Mouse (Mus musculus) lung, embryonic 14.5 days (tissue): ENCODE results near the gene Tctn1. TPM values are rescaled to one million over a fixed set of nuclear protein-coding genes. Genes with fewer than 3 reads are reported as not detected.

Source experiments
- ATAC-seq: fragments of 200-750 bp; cut with Nextera tagmentation; 2 replicates; pipeline ENCODE4 v1.8.0; 2017; ENCODE audit warnings: mild to moderate bottlenecking, moderate TSS enrichment, moderate library complexity; ENCODE audit not compliant: insufficient read depth
- DNase-seq: peaks from one replicate; pipeline ENCODE4 v3.0.0-alpha.2; 2015
- H3K27ac ChIP-seq: fragments of 300-500 bp; sonication (generic); 2 replicates; pipeline ENCODE4 v1.5.1; 2014; ENCODE audit warnings: low read depth, mild to moderate bottlenecking, moderate library complexity
- H3K27me3 ChIP-seq: fragments of 300-500 bp; sonication (generic); 2 replicates; pipeline ENCODE4 v1.6.1; 2014; ENCODE audit warnings: low read length, control low read depth; ENCODE audit not compliant: insufficient read depth
- H3K36me3 ChIP-seq: fragments of 300-500 bp; sonication (generic); 2 replicates; pipeline ENCODE4 v1.6.1; 2014; ENCODE audit warnings: control low read depth; ENCODE audit not compliant: insufficient read depth
- H3K4me1 ChIP-seq: fragments of 300-500 bp; sonication (generic); 2 replicates; pipeline ENCODE4 v1.6.1; 2014; ENCODE audit warnings: antibody characterized with exemption, control low read depth; ENCODE audit not compliant: insufficient read depth
- H3K4me2 ChIP-seq: fragments of 300-500 bp; sonication (generic); 2 replicates; pipeline ENCODE4 v1.6.1; 2014; ENCODE audit warnings: mild to moderate bottlenecking
- H3K4me3 ChIP-seq: fragments of 300-500 bp; sonication (generic); 2 replicates; pipeline ENCODE4 v1.5.1; 2014; ENCODE audit warnings: low read depth, low read length
- H3K9ac ChIP-seq: fragments of 300-500 bp; sonication (generic); 2 replicates; pipeline ENCODE4 v1.6.1; 2014
- H3K9me3 ChIP-seq: fragments of 300-500 bp; sonication (generic); 2 replicates; pipeline ENCODE4 v1.6.1; 2016; ENCODE audit warnings: low read depth, low read length, control low read depth
- CTCF ChIP-seq: IDR thresholded peaks from 2 replicates; pipeline ENCODE4 v1.5.1; 2016; ENCODE audit warnings: antibody characterized with exemption, low read depth
- WGBS: fragments of 180-500 bp; shearing (Covaris S2); extraction: QIAGEN DNeasy Blood & Tissue Kit; methylation state at CpG from one replicate; pipeline ENCODE4 v1.1.7; 2014; 5-methylcytosine and 5-hydroxymethylcytosine counted together
- polyA plus RNA-seq: library from polyadenylated mRNA; unstranded; fragments of >200 nt; fragmentation: Nextera tagmentation; extraction: Ambion mirVana; gene quantifications from 2 replicates; pipeline ENCODE4 v1.2.1, GENCODE M21; 2014

Gene Tctn1
- polyA plus RNA-seq, 1 experiment from 2014 or later, result 5.7 TPM

DNA sequence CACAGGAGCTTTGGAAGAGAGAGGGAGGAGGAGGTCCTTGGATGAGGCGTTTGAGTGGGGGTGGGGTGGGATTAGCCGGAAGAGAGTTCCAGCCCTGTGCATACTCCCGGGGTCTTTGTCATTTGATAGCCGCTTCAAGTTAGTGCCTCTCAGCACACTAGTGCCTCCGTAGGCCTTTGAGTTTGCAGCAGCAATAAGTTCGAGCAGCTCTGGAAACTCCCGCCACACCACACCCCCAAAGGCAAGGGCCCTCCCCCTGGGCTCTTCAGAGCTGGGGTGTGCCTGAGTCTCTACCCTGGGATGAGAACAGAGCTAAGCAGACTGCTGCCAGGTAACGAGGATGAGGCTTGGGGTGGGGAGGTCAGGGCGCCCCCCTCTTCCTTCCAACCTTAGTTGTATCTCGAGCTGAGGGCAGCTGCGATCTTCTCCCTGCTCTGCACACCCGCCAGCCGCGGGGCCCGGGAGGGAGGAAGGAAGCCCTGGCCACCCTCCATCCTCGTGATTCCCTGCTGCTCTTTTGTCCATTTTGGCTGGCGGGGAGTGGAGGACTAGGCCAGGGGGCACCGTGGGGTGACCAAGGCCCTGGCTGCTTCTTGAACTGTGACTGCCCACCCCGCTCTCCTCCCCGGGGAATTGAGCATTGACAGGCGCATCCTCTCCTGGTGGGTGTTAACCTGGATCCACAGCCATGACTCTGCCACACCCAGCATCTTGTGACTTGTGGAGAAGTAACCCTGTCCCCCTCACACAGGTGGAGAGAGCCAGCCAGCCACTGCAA lies 54.5 kb downstream of the Tctn1 start:
- peak; percentile 27; the same call in 1 of the 2 replicates for TF ChIP-seq CTCF
- peaks cover 6% of the 10 kb centered on the region; the same call in 1 of the 2 replicates for H3K4me1 ChIP-seq
- ATAC-seq (peak; percentile 94), DNase-seq (peak; percentile 83)
- H3K27me3 ChIP-seq, result no peaks in the 10 kb centered on the region
- H3K9ac ChIP-seq, result peak overlapping the region; percentile 45
- no peaks in the 10 kb centered on the region for H3K9me3 ChIP-seq
- peak overlapping the region; percentile 42; the same call in 1 of the 2 replicates for H3K27ac ChIP-seq
- H3K4me2 ChIP-seq, result peak overlapping the region; percentile 63
- 8% methylated on average over 20 of the region's 21 CpGs for WGBS
- no peaks in the 10 kb centered on the region for H3K36me3 ChIP-seq
- peak overlapping the region; percentile 37 for H3K4me3 ChIP-seq

DNA sequence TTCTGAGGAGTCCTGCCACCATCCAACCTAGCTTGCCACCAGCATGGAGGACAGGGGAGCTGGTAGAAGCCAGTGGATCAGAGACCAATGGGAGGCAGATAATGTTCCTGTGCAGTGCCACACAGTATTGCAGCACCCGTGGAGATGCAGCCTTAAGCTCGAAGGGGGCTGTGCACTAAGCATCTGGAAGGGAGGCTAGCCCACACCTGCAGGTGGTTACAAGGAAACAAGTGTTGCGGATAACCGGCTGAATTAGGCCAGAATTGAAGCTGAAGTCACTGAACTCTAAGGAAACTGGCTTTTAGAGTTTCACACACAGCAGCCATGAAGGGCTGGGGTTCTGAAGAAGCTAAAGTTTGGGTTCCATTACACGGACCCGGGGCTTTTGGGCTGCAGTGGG lies 55.4 kb downstream of the Tctn1 start:
- Histone ChIP-seq H3K9ac (peak overlapping the region; percentile 45; the same call in 1 of the 2 replicates), H3K27ac (no peak overlapping the region; the same call in 1 of the 2 replicates), H3K4me1 (peaks cover 6% of the 10 kb centered on the region; the same call in 1 of the 2 replicates), H3K4me3 (no peak overlapping the region), H3K4me2 (peak overlapping the region; percentile 63), H3K9me3 (no peaks in the 10 kb centered on the region), H3K27me3 (no peaks in the 10 kb centered on the region), H3K36me3 (no peaks in the 10 kb centered on the region)
- DNase-seq (no peak), ATAC-seq (no peak)
- 46% methylated on average over 6 of the region's 6 CpGs for WGBS
- no peak for TF ChIP-seq CTCF

DNA sequence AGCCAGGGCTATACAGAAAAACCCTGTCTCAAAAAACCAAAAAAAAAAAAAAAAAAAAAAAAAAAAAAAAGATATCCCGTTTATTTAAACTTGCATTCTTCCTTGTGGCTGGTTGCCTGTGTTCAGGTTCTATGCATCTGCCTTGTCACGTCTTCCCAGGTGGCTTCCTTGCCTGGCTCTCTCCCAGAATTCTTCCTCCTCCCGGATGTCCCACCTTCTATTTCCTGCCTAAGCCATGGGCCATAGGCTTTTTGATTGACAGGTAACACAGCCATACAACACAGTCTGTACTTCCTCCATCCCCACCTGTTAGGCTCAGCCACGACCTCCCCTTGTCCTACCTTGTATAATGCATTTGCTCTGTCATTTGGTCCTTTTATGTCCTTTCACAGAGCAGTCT lies 57.8 kb downstream of the Tctn1 start, which contains the start of gene Hvcn1:
Gene Hvcn1, plus strand, starts transcription at position 330 of the 400 bp plus-strand sequence.
- H3K27me3 ChIP-seq, result no peaks in the 10 kb centered on the region
- no peak within 1 kb of the TSS for H3K9ac ChIP-seq
- no peak for TF ChIP-seq CTCF
- H3K4me1 ChIP-seq, result peaks cover 6% of the 10 kb centered on the region; the same call in 1 of the 2 replicates
- H3K4me3 ChIP-seq, result no peak within 1 kb of the TSS
- H3K9me3 ChIP-seq, result no peaks in the 10 kb centered on the region
- no peaks in the 10 kb centered on the region for H3K36me3 ChIP-seq
- H3K4me2 ChIP-seq, result no peak within 1 kb of the TSS
- no peak within 1 kb of the TSS for H3K27ac ChIP-seq
- ATAC-seq (no peak), DNase-seq (no peak)
- 69% methylated on average over 4 of the region's 4 CpGs for WGBS

DNA sequence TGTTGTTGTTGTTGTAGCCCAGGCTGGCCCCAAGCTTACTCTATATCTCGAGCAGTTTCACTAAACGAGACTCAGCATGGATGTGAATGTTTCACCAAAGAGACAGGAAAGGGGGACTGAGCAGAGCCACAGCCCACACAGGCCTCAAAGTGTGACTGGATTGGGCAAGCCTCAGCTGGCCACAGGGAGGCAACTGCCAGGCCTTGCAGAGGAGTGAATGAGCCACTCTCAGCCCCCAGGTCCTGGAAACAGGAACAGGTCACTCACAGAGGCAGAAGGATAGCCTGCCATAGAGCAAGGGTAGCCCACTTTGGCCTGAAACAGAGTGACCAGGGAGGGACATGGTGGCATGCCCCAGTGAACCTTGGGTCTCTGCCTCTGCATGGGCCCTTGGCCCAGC lies 60.1 kb downstream of the Tctn1 start:
- TF ChIP-seq CTCF, result no peak
- Histone ChIP-seq H3K9me3 (no peaks in the 10 kb centered on the region), H3K27ac (no peak overlapping the region), H3K4me1 (peaks cover 4% of the 10 kb centered on the region; the same call in 1 of the 2 replicates), H3K4me3 (no peak overlapping the region), H3K9ac (no peak overlapping the region), H3K36me3 (no peaks in the 10 kb centered on the region), H3K27me3 (no peaks in the 10 kb centered on the region), H3K4me2 (no peak overlapping the region)
- no peak for DNase-seq
- ATAC-seq, result no peak
- 56% methylated on average over 2 of the region's 2 CpGs for WGBS

DNA sequence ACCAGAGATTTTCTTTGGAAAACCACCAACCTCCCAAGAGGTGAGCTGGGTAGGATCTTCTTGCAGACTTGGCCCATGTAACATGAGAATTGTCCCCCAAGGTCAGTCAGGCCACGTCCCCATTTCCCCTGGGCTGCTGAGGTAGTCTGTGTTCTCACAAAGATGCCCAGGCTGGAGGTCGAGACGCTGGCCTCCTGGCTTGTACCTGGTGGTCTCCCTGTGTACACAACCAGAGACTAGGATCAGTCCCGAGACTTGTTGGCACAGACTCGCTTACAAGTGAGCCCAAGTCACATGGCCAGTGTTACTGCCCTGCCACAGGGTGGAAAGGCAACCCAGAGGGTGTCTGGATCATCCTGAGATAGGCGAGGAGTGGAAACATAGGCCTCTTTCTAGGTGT lies 62.4 kb downstream of the Tctn1 start:
- H3K9ac ChIP-seq, result no peak overlapping the region
- 78% methylated on average over 6 of the region's 6 CpGs for whole genome bisulfite sequencing
- TF ChIP-seq CTCF, result no peak
- DNase-seq, result no peak
- H3K27ac ChIP-seq, result no peak overlapping the region
- no peak overlapping the region for H3K4me2 ChIP-seq
- H3K27me3 ChIP-seq, result no peaks in the 10 kb centered on the region
- ATAC-seq, result no peak
- no peak overlapping the region for H3K4me3 ChIP-seq
- no peaks in the 10 kb centered on the region for H3K9me3 ChIP-seq
- H3K36me3 ChIP-seq, result no peaks in the 10 kb centered on the region
- no peaks in the 10 kb centered on the region for H3K4me1 ChIP-seq

DNA sequence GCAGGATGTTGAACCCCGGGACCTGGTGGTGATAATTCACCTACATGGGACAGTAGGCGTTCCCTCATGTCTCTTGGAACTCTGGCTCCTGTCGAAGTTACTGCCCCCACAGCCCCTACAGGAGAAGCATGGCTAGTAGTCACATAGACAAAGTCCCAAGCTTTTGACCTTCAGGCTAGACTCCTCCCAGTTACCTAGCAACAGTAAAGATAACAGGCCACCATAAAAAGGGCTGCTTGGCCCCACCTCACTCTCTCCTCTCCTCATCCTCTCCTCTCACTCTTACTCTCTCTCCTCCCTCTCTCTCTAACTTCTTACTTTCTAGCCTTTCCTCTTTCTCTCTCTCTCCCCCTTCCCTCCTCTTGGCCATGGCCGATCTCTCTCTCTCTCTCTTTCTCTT lies 63.4 kb downstream of the Tctn1 start:
- H3K4me3 ChIP-seq, result no peak overlapping the region
- DNase-seq, result no peak
- H3K27me3 ChIP-seq, result no peaks in the 10 kb centered on the region
- H3K4me1 ChIP-seq, result no peaks in the 10 kb centered on the region
- 81% methylated on average over 4 of the region's 4 CpGs for WGBS
- H3K4me2 ChIP-seq, result no peak overlapping the region
- no peak for TF ChIP-seq CTCF
- no peaks in the 10 kb centered on the region for H3K36me3 ChIP-seq
- H3K9ac ChIP-seq, result no peak overlapping the region
- ATAC-seq, result no peak
- H3K27ac ChIP-seq, result no peak overlapping the region
- H3K9me3 ChIP-seq, result no peaks in the 10 kb centered on the region

DNA sequence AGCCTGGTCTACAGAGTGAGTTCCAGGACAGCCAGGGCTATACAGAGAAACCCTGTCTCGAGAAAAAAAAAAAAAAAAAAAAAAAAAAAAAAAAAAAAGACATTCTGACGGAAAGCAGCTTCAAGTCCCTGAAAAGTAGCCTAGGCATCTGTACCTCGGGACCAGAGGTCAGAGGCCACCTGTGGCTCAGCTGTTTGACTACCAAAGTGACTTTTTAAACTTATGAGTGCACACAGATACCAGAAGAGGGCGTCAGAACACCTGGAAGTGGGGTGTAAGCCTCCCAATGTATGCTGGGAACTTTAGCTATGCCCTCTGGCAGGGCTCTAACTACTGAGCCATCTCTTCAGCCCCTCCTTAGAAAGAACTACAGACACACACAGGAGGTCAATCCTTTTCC lies 71.9 kb downstream of the Tctn1 start:
- Histone ChIP-seq H3K27me3 (no peaks in the 10 kb centered on the region), H3K9ac (no peak overlapping the region), H3K4me1 (no peaks in the 10 kb centered on the region), H3K4me2 (no peak overlapping the region), H3K9me3 (no peaks in the 10 kb centered on the region), H3K27ac (no peak overlapping the region), H3K36me3 (no peaks in the 10 kb centered on the region), H3K4me3 (no peak overlapping the region)
- TF ChIP-seq CTCF, result no peak
- DNase-seq (no peak), ATAC-seq (no peak)
- WGBS, result 32% methylated on average over 3 of the region's 4 CpGs
